9 mouse cellular contexts compared by ENCODE assay signal in genomic region chr11:115808696-115809310, GRCm38 (mm10). TPM values are rescaled to one million over a fixed set of nuclear protein-coding genes. Genes with fewer than 3 reads are reported as not detected.
A peak's percentile ranks its signal among the peaks of the same experiment; 100 is the strongest.
DNase-seq lines count a peak whose midpoint lies in the region; ATAC-seq and TF ChIP-seq lines count a peak whose summit lies in the region.
"Had no signal": no experiment of that assay in that cellular context is flagged by ENCODE, and none has a peak within 500 bp of the region (broad histone marks: within the 10 kb centered on the region; RNA-seq: fewer than 3 reads in every experiment).

No protein-coding gene starts in this region.

- peak overlapping the region; percentile 98 for H3K4me2 ChIP-seq in heart, postnatal 0 days (ENCODE audit: low read depth, low read length)
- H3K4me2 ChIP-seq in limb, embryonic 12.5 days, result peak overlapping the region; percentile 41
- H3K4me2 ChIP-seq in midbrain, postnatal 0 days (ENCODE audit: low read depth, low read length, poor library complexity, severe bottlenecking), result peak overlapping the region; percentile 15; the same call in 1 of the 2 replicates

- no peaks in the 10 kb centered on the region for H3K9me3 ChIP-seq in heart, postnatal 0 days (replicated peaks; ENCODE audit: control insufficient read depth, low read length)
- no peaks in the 10 kb centered on the region for H3K9me3 ChIP-seq in limb, embryonic 12.5 days
- H3K9me3 ChIP-seq in midbrain, postnatal 0 days (ENCODE audit: low read length), result no peaks in the 10 kb centered on the region

- peak overlapping the region; percentile 77 for H3K9ac ChIP-seq in heart, postnatal 0 days (replicated peaks; ENCODE audit: low read depth, low read length)
- peak overlapping the region; percentile 34; the same call in 1 of the 2 replicates for H3K9ac ChIP-seq in limb, embryonic 12.5 days (replicated peaks)
- peak overlapping the region; percentile 19; the same call in 1 of the 2 replicates for H3K9ac ChIP-seq in midbrain, postnatal 0 days (replicated peaks; ENCODE audit: low read length, poor library complexity, severe bottlenecking)

- ATAC-seq in heart, postnatal 0 days (ENCODE audit: insufficient read depth, low read depth), result peak; percentile 8; the same call in 1 of the 2 replicates
- ATAC-seq in limb, embryonic 12.5 days (ENCODE audit: insufficient number of reproducible peaks, insufficient read depth, low FRiP score, low TSS enrichment, low read depth), result no peak
- ATAC-seq in midbrain, postnatal 0 days (ENCODE audit: low FRiP score), result no peak
- ATAC-seq in megakaryocyte, adult 5-6 weeks (ENCODE audit: poor library complexity, severe bottlenecking), result no peak

- H3K4me3 ChIP-seq in heart, postnatal 0 days (ENCODE audit: low read depth, low read length), result peak overlapping the region; percentile 13
- H3K4me3 ChIP-seq in limb, embryonic 12.5 days (replicated peaks), result peak overlapping the region; percentile 13
- no peak overlapping the region for H3K4me3 ChIP-seq in midbrain, postnatal 0 days (ENCODE audit: low read depth, low read length)
- H3K4me3 ChIP-seq: myocyte had no signal

- no peak for TF ChIP-seq CTCF in heart, postnatal 0 days (IDR thresholded peaks at IDR 0.05; ENCODE audit: low read depth)
- TF ChIP-seq CTCF in midbrain, postnatal 0 days (IDR thresholded peaks at IDR 0.05), result no peak

- H3K36me3 ChIP-seq in heart, postnatal 0 days (replicated peaks; ENCODE audit: control insufficient read depth, insufficient read depth, low read length), result peaks cover 36% of the 10 kb centered on the region
- peaks cover 76% of the 10 kb centered on the region for H3K36me3 ChIP-seq in limb, embryonic 12.5 days
- peaks cover under 1% of the 10 kb centered on the region; the same call in 1 of the 2 replicates for H3K36me3 ChIP-seq in midbrain, postnatal 0 days (ENCODE audit: insufficient read depth, low read length)

- H3K4me1 ChIP-seq in heart, postnatal 0 days (ENCODE audit: control insufficient read depth, insufficient read depth), result peaks cover 47% of the 10 kb centered on the region
- H3K4me1 ChIP-seq in limb, embryonic 12.5 days (replicated peaks), result peaks cover 51% of the 10 kb centered on the region
- peaks cover 9% of the 10 kb centered on the region; the same call in 1 of the 2 replicates for H3K4me1 ChIP-seq in midbrain, postnatal 0 days (ENCODE audit: insufficient read depth, low read length)

- peak overlapping the region; percentile 91 for H3K27ac ChIP-seq in heart, postnatal 0 days (ENCODE audit: low read depth)
- H3K27ac ChIP-seq in limb, embryonic 12.5 days, result peak overlapping the region; percentile 66
- peak overlapping the region; percentile 62 for H3K27ac ChIP-seq in midbrain, postnatal 0 days (ENCODE audit: low read depth, low read length)

- 0 out of 2 replicates have a peak, but pooled peaks have one; percentile 6 for TF ChIP-seq EP300 in heart, postnatal 0 days (IDR thresholded peaks at IDR 0.05; ENCODE audit: low read depth)

- peak; percentile 34 for DNase-seq in urinary bladder, postnatal 14 days (ENCODE audit: low spot score)
- DNase-seq in urinary bladder, adult 18-20 months (ENCODE audit: low spot score in 2 of 2), result no peak
- peak; percentile 68 for DNase-seq in heart, postnatal 0 days (ENCODE audit: low spot score)
- peak; percentile 57 for DNase-seq in midbrain, postnatal 0 days (ENCODE audit: low spot score)
- DNase-seq in spleen, adult 18-20 months, result no peak
- no peak for DNase-seq in frontal cortex, postnatal 36 days (ENCODE audit: low spot score in 2 of 2)

- 15% methylated on average over 10 of the region's 10 CpGs for WGBS in heart, postnatal 0 days
- WGBS in limb, embryonic 12.5 days, result 56% methylated on average over 10 of the region's 10 CpGs
- WGBS in midbrain, postnatal 0 days, result 44% methylated on average over 9 of the region's 10 CpGs

- H3K27me3 ChIP-seq in heart, postnatal 0 days (ENCODE audit: control insufficient read depth, insufficient read depth, low read length), result no peaks in the 10 kb centered on the region
- H3K27me3 ChIP-seq in limb, embryonic 12.5 days, result no peaks in the 10 kb centered on the region
- no peaks in the 10 kb centered on the region for H3K27me3 ChIP-seq in midbrain, postnatal 0 days (ENCODE audit: insufficient read depth, low read length)

RNA-seq across cellular contexts. Expression of gene Caskin2, which starts 4.6 kb away (rescaled TPM):
- total RNA-seq in heart, postnatal 0 days (2014; rRNA removed; ENCODE audit: low replicate concordance), result 62.1 and 107 TPM in 2 replicates
- polyA plus RNA-seq in heart, postnatal 0 days (2015; fragmentation: Nextera tagmentation; extraction: Ambion mirVana), result 12.6 and 14.2 TPM in 2 replicates
- 14.9 and 16.2 TPM in 2 replicates for polyA plus RNA-seq in limb, embryonic 12.5 days (2016; fragmentation: Nextera tagmentation; extraction: Ambion mirVana)
- 18.5 and 27.9 TPM in 2 replicates for total RNA-seq in midbrain, postnatal 0 days (2014; rRNA removed)
- polyA plus RNA-seq in midbrain, postnatal 0 days (2015; fragmentation: Nextera tagmentation; extraction: Ambion mirVana), result 7.2 and 8.3 TPM in 2 replicates
- total RNA-seq in megakaryocyte, adult 5-6 weeks (2015), result 1.6 and 2.5 TPM in 2 replicates
- 1.7 and 3.0 TPM in 2 replicates for total RNA-seq in megakaryocyte, adult 5-6 weeks (2017)

RNA-seq across cellular contexts. Expression of gene Tsen54, which starts 5.7 kb away (rescaled TPM):
- total RNA-seq in heart, postnatal 0 days (2014; rRNA removed; ENCODE audit: low replicate concordance), result 35.5 and 58.5 TPM in 2 replicates
- 14.8 and 17.7 TPM in 2 replicates for polyA plus RNA-seq in heart, postnatal 0 days (2015; fragmentation: Nextera tagmentation; extraction: Ambion mirVana)
- 33.2 and 36.1 TPM in 2 replicates for polyA plus RNA-seq in limb, embryonic 12.5 days (2016; fragmentation: Nextera tagmentation; extraction: Ambion mirVana)
- 25.0 and 27.7 TPM in 2 replicates for total RNA-seq in midbrain, postnatal 0 days (2014; rRNA removed)
- 14.8 and 15.5 TPM in 2 replicates for polyA plus RNA-seq in midbrain, postnatal 0 days (2015; fragmentation: Nextera tagmentation; extraction: Ambion mirVana)
- 2.6 and 5.4 TPM in 2 replicates for total RNA-seq in megakaryocyte, adult 5-6 weeks (2015)
- 7.0 and 16.3 TPM in 2 replicates for total RNA-seq in megakaryocyte, adult 5-6 weeks (2017)

RNA-seq across cellular contexts. Expression of gene Llgl2, which starts 15.0 kb away (rescaled TPM):
- total RNA-seq in heart, postnatal 0 days (2014; rRNA removed; ENCODE audit: low replicate concordance), result 49.8 and 85.5 TPM in 2 replicates
- 12.7 and 14.1 TPM in 2 replicates for polyA plus RNA-seq in heart, postnatal 0 days (2015; fragmentation: Nextera tagmentation; extraction: Ambion mirVana)
- polyA plus RNA-seq in limb, embryonic 12.5 days (2016; fragmentation: Nextera tagmentation; extraction: Ambion mirVana), result 5.2 and 6.3 TPM in 2 replicates
- 0.99 and 1.0 TPM in 2 replicates for total RNA-seq in midbrain, postnatal 0 days (2014; rRNA removed)
- polyA plus RNA-seq in midbrain, postnatal 0 days (2015; fragmentation: Nextera tagmentation; extraction: Ambion mirVana), result 0.51 and 0.81 TPM in 2 replicates
- total RNA-seq in megakaryocyte, adult 5-6 weeks (2015), result 3.4 and 5.0 TPM in 2 replicates
- total RNA-seq in megakaryocyte, adult 5-6 weeks (2017), result 5.2 and 6.0 TPM in 2 replicates

RNA-seq across cellular contexts. Expression of gene Tmem94, which starts 43.6 kb away (rescaled TPM):
- total RNA-seq in heart, postnatal 0 days (2014; rRNA removed; ENCODE audit: low replicate concordance), result 56.9 and 65.0 TPM in 2 replicates
- polyA plus RNA-seq in heart, postnatal 0 days (2015; fragmentation: Nextera tagmentation; extraction: Ambion mirVana), result 32.5 and 34.0 TPM in 2 replicates
- 26.5 and 31.9 TPM in 2 replicates for polyA plus RNA-seq in limb, embryonic 12.5 days (2016; fragmentation: Nextera tagmentation; extraction: Ambion mirVana)
- total RNA-seq in midbrain, postnatal 0 days (2014; rRNA removed), result 26.5 and 32.7 TPM in 2 replicates
- 14.6 and 15.9 TPM in 2 replicates for polyA plus RNA-seq in midbrain, postnatal 0 days (2015; fragmentation: Nextera tagmentation; extraction: Ambion mirVana)
- 16.1 and 17.1 TPM in 2 replicates for total RNA-seq in megakaryocyte, adult 5-6 weeks (2015)
- 15.9 and 18.8 TPM in 2 replicates for total RNA-seq in megakaryocyte, adult 5-6 weeks (2017)

RNA-seq across cellular contexts. Expression of gene Myo15b, which starts 49.4 kb away (rescaled TPM):
- not detected in 2 replicates for total RNA-seq in heart, postnatal 0 days (2014; rRNA removed; ENCODE audit: low replicate concordance)
- polyA plus RNA-seq in heart, postnatal 0 days (2015; fragmentation: Nextera tagmentation; extraction: Ambion mirVana), result 0.04 and 0.11 TPM in 2 replicates
- polyA plus RNA-seq in limb, embryonic 12.5 days (2016; fragmentation: Nextera tagmentation; extraction: Ambion mirVana), result 0.20 TPM in 1 of 2 replicates, not detected in the other
- not detected in 2 replicates for total RNA-seq in midbrain, postnatal 0 days (2014; rRNA removed)
- 0.09 and 0.29 TPM in 2 replicates for polyA plus RNA-seq in midbrain, postnatal 0 days (2015; fragmentation: Nextera tagmentation; extraction: Ambion mirVana)
- 0.51 TPM in 1 of 2 replicates, not detected in the other for total RNA-seq in megakaryocyte, adult 5-6 weeks (2015)
- total RNA-seq in megakaryocyte, adult 5-6 weeks (2017), result 0.04 and 0.33 TPM in 2 replicates

Comparison
In these comparisons a context has a peak if more than half of its experiments do, and no peak if none do; other contexts are left out.
1. DNase-seq: peak in urinary bladder, postnatal 14 days (single experiment), heart, postnatal 0 days (single experiment) and midbrain, postnatal 0 days (single experiment); none in urinary bladder, adult 18-20 months (0 of 2), spleen, adult 18-20 months (0 of 2) and frontal cortex, postnatal 36 days (0 of 2).
2. H3K4me2 ChIP-seq: peak in every context shown above with its lines; median percentile 98 in heart, postnatal 0 days; 41 in limb, embryonic 12.5 days; 15 in midbrain, postnatal 0 days.
3. H3K9ac ChIP-seq: peak in every context shown above with its lines; median percentile 77 in heart, postnatal 0 days; 34 in limb, embryonic 12.5 days; 19 in midbrain, postnatal 0 days.
4. Peak in every context shown above with its lines, with median percentiles within 50 percentile points of each other: H3K27ac ChIP-seq.